Mouse (Mus musculus) cerebellum, postnatal 25 days (tissue): ENCODE results near the gene Plcd4.
"Not testable (repeated sequence)": the region's sequence is repeated elsewhere in the genome, so short reads cannot be mapped to it uniquely, and the experiment has no call there.

ENCODE experiments used
- DNase-seq, 2 experiments: peaks; one replicate each; pipeline ENCODE4 v3.0.0; 2021; ENCODE audit warnings: mixed read lengths in 2 of 2

The Plcd4 gene

GRCm38 (mm10) chr1:74542451-74542961, at the start of gene Plcd4:
TSS of gene Plcd4 (plus strand) at chr1:74542888.
- DNase-seq, result peak; percentile 65 to 68

GRCm38 (mm10) chr1:74501106-74501505, 41.6 kb upstream of the Plcd4 start:
- no peak for DNase-seq

GRCm38 (mm10) chr1:74505393-74505720, 37.3 kb upstream of the Plcd4 start:
- no peak for DNase-seq

- peak; percentile 100 for DNase-seq
Observed at GRCm38 (mm10) chr1:74505721-74506464, 36.8 kb upstream of the Plcd4 start, which contains the start of gene Cnot9. TSS of gene Cnot9 (plus strand) at chr1:74506058.

- DNase-seq, result peak in 1 of 2 experiments; percentile 77
Observed at GRCm38 (mm10) chr1:74506471-74506881, 36.2 kb upstream of the Plcd4 start.

GRCm38 (mm10) chr1:74507780-74508179, 34.9 kb upstream of the Plcd4 start:
- DNase-seq, result no peak

- no peak for DNase-seq
Observed at GRCm38 (mm10) chr1:74511306-74511705, 31.4 kb upstream of the Plcd4 start.

- not testable (repeated sequence) for DNase-seq
Observed at GRCm38 (mm10) chr1:74512999-74513398, 29.7 kb upstream of the Plcd4 start.

GRCm38 (mm10) chr1:74519875-74520274, 22.8 kb upstream of the Plcd4 start:
- DNase-seq, result no peak

GRCm38 (mm10) chr1:74524746-74525145, 17.9 kb upstream of the Plcd4 start:
- DNase-seq, result no peak

GRCm38 (mm10) chr1:74528589-74528988, 14.1 kb upstream of the Plcd4 start:
- DNase-seq, result no peak

- peak in 1 of 2 experiments; percentile 13 for DNase-seq
Observed at GRCm38 (mm10) chr1:74538650-74539049, 4.0 kb upstream of the Plcd4 start.

GRCm38 (mm10) chr1:74544184-74544583, 1.5 kb downstream of the Plcd4 start, which contains the start of gene Usp37:
TSS of gene Usp37 (minus strand) at chr1:74544284.
- DNase-seq, result no peak

GRCm38 (mm10) chr1:74559061-74559460, 16.4 kb downstream of the Plcd4 start:
- no peak for DNase-seq

GRCm38 (mm10) chr1:74565834-74566233, 23.1 kb downstream of the Plcd4 start:
- no peak for DNase-seq

- no peak for DNase-seq
Observed at GRCm38 (mm10) chr1:74569739-74570719, 27.3 kb downstream of the Plcd4 start.

GRCm38 (mm10) chr1:74582621-74583020, 39.9 kb downstream of the Plcd4 start:
- no peak for DNase-seq

GRCm38 (mm10) chr1:74584616-74585398, 42.1 kb downstream of the Plcd4 start:
- no peak for DNase-seq

- no peak for DNase-seq
Observed at GRCm38 (mm10) chr1:74587233-74587772, 44.6 kb downstream of the Plcd4 start.

GRCm38 (mm10) chr1:74587773-74588445, 45.2 kb downstream of the Plcd4 start, which contains the start of the genes Zfp142 and Bcs1l:
TSS of gene Zfp142 (minus strand) at chr1:74588246.
TSS of gene Bcs1l (plus strand) at chr1:74588289.
- peak; percentile 98 to 99 for DNase-seq

GRCm38 (mm10) chr1:74594434-74594833, 51.7 kb downstream of the Plcd4 start:
- no peak for DNase-seq
